Mouse (Mus musculus): ENCODE results near the gene Tnfsf13. TPM values are rescaled to one million over a fixed set of nuclear protein-coding genes. Genes with fewer than 3 reads are reported as not detected.

Gene Tnfsf13
- total RNA-seq, 2 experiments from 2014 or later = 2.1 to 3.1 TPM

DNA sequence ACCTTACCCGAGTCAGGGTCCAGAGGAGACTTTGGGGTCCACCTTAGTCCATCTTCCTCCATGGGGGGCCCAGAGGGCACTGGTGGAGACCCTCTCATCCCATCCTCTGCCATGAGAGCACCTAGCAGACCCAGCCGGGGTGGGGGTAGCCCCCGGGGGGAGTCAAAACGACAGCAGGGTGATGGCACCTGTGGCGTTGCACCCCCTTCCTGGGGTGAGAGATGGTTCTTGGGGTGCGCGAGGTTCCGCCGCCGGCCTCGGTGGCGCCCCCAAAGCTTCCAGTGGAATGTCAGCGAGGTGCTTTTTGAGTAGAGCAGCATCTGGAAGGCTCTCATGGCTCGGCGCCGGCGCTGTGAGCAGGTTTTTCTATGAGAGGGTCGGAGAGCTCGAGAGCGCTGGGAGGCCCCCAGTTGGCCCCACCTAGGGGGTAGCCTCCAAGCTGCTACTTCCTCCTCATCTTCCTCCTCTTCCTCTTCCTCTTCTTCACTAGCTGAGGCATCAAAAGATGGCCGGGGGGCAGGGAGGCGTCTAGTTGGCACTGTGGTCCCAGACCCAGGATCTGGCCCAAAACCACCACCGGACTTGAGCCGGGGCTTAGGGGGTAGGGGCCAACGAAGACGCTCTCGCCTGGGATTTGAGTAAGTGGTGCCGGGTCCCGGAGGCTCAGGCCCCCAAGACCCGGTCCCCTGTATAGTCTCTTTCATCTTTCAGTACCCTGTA, 5.3 kb downstream of the Tnfsf13 start:
- no peak for DNase-seq

DNA sequence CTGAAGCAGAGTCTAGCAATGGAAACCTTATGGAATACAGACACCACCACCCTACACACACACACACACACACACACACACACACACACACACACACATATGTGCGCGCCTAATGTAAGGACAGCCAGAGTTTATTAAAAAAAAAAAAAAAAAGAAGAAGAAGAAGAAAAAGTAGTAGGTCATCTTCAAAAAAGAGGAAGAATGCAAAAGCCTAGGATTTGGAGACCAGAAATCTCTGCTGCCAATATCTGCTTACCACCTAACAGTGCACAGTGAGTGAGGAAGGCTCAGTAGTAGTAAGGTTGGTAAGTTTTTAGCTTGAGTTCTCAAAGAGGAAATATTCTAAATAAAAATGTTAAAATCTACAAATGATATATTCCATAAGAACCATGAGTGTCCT, 6.4 kb downstream of the Tnfsf13 start:
- no peak for DNase-seq

DNA sequence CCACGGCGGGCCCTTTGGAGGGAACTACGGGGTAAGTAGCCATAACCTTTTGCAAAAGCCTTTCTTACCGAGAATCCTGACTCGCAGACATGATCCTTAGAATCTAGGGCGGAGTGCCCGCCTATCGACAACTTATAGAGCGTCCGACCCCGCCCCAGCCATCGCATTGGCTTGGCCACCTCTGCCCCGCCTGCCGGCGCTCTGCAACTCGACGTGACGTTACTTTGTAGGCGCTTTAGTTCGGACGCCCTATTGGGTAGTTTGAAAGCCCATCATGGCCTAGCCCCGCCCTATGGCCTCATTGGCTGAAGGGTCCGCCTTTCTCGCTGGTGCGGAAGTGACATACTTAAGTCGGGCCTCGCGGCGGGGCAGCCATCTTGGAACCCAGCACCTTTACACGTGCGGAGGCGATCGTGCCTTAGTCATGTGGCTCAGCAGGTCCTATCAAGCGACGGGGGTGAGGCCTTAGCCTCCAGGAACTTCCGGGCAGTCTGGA, 13.3 kb downstream of the Tnfsf13 start, which contains the start of gene Eif4a1:
Eif4a1 (minus strand) TSS at position 213 of the 496 bp plus-strand sequence.
- DNase-seq = peak; percentile 100

DNA sequence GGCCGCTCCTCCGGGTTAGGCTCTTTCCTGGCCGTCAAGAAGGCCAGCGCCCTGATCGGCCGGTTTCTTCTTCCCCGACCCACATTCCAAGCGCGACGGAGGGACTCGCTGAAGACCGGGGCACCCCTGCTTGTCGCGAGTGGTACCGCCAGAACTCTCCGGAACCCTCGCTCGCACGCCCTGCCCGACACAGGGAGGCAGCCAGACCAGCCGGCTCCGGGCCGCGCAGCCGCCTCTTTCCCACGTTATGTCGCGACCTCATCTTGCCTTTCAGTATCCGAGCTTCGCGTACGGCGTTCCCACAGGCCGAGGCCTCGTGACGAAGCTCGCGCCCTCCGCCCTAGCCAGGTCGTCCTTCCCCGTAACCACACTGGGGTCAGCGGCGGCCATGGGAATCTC, 13.9 kb downstream of the Tnfsf13 start:
- DNase-seq = no peak

DNA sequence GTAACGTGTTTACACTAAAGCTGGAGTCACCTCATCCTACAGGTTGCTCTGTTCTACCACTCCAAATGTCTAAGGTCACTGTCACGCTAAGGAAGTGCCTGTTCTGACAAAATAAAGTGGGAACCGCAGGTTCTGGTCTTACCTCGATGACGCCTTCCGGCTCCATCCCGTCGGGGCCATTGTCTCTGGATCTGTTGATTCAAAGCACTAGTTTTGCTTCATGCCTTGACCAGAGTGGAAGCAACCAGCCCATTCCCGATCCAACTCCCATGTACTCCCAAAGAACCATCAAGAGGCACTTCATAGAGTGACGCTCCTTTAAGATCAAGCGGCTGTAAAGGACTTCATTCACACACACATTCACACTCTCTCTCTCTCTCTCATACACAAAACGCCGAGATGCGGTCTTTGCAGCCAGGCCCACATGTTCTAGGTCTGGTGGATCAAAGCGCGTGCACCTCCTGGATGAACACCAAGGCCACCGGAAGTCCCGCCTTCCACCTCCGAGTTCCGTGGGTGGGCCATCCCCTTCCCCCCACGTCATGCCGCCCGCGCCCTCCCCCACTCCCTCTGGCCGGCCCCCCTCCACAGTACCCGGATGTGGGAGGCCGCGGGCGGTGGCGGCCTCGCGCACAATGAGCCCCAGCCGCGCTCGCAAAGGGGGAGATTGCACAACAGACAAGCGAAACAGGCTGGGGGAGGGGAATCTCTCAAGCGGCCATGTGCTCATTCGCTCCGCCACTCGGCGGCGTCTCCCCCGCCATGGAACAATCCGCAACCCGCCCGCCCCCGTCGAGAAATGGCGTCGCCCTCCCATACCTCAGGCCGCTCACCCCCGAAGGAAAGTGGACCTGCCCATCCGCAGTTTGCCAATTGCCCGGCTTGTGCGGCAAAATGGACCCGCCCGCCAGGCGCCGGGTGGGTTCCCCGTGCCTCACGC, 14.5 kb downstream of the Tnfsf13 start:
- DNase-seq = peak; percentile 90 to 92

DNA sequence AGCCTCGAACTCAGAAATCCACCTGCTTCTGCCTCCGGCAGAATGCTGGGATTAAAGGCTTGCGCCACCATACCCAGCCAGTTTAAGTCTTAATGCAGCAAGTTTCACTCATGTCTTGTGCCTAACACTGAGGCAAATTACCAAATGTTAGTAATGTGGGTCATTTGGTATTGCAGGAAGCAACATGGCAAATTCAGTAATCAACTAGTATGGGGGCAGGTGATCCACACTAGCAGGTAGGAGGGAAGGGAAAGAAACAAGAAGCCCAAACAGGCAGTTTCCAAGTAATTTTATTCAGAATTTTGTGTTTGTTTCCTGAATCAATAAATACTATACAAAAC, 18.9 kb downstream of the Tnfsf13 start:
- DNase-seq = no peak

DNA sequence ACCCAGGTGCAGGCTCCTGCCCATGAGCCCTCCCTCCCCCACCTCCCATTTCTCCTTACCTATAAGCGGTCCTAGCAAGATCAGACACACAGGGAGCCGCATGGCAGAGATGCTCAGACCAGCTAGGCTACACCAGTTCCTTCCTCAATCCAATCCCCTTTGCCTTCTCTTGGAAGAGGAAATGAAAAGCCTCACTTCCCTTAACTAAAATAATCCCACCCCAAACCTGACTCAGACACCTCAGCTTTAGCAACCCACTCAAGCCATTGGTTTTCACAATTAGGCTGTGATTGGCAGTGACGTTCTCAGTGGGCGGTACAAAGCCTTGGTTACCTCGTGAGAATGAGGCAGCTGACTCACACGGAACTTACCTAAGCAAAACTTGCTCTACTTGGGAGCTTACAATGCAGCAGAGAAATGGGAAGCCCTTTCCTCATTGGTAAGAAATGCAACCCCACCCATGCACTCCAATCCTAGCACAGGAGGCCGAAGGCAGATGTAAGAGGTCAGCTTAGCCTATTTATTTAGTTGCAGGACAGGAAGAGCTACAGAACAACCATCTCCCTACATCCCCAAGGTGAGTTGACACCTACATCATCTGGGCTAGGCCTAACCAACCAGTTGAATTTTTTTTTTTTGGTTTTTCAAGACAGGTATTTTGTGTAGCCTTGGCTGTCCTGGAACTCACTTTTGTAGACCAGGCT, 19.5 kb downstream of the Tnfsf13 start, which contains the start of gene Cd68:
Cd68 (minus strand) TSS at position 193 of the 704 bp plus-strand sequence.
- peak; percentile 55 to 64 for DNase-seq

DNA sequence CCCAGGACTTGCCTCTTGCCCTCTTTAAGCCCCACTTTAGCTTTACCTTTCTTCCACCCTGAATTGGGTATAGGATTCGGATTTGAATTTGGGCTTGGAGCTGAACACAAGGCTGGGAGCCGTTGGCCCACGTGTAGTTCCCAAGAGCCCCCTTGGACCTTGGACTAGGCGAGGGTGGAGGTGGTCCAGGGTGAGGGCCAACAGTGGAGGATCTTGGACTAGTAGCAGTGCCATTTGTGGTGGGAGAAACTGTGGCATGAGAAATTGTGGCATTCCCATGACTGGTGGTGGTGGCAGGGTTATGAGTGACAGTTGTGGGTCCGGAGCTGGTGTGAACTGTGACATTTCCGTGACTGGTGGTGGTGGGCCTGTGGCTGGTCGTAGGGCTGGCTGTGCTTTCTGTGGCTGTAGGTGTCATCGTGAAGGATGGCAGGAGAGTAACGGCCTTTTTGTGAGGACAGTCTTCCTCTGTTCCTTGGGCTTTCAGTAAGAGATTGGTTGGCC, 20.1 kb downstream of the Tnfsf13 start:
- DNase-seq = no peak

DNA sequence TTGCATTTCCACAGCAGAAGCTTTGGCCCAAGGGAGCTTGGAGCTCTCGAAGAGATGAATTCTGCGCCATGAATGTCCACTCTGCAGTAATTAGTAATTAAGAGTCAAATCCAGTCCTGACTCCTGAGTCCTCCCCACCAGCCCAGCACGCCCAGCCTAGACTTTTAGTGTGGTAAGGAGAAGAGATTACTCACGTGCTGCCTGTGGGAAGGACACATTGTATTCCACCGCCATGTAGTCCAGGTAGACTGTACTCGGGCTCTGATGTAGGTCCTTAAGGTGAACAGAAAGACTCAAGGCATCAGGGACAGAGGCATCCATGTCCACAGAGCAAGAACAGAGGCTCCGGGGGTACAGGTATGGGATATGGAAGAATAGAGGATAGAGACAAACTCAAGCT, 20.7 kb downstream of the Tnfsf13 start:
- DNase-seq = no peak

DNA sequence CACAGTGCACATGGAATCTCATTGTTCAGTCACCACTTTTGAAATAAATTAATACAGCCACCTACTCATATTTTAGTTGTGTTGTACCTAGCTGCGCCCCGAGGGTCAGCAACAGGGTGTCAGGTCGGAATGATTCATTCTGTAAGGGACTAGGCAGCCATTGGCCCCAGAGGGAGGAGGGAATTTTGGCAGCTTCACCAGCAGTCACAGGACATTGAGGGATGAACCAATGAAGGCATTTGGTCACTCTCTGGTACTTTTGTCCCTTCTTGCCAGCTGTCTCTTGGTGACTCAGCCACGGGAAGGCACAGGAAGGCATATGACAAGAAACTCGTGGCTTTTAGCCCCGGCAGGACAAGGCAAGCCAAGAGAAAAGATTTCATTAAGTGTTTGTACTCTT, 21.8 kb downstream of the Tnfsf13 start:
- no peak for DNase-seq

DNA sequence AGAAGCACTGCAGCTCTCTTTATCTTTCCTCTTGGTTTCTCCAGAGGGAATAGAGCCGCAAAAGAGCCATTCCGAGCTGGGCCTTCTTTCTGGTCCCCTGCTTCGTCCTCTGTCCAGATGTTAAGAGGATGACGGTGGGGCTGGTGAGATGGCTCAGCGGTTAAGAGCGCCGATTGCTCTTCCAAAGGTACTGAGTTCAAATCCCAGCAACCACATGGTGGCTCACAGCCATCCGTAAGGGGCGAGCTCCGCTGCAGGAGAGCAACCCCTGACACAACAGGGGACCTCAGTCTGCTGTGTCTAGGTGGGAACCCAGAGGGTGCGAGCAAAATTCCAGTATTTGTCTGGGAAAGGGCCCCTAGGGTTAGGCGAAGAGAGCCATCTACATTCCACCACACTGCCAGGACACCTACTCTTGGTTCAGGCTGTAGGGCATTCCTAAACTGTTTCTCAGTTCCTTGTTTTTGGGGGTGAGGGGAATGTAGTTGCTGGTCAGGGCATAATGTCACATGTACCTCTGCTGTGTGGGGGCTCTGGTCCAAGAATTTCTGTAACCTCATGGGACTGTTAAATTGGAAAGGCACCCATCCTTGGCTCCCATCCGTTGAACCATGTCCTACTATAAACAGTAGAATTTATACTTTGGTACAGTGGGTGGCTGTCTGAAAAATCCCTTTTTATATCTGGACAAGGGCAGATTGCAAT, 22.5 kb downstream of the Tnfsf13 start:
- DNase-seq = no peak

DNA sequence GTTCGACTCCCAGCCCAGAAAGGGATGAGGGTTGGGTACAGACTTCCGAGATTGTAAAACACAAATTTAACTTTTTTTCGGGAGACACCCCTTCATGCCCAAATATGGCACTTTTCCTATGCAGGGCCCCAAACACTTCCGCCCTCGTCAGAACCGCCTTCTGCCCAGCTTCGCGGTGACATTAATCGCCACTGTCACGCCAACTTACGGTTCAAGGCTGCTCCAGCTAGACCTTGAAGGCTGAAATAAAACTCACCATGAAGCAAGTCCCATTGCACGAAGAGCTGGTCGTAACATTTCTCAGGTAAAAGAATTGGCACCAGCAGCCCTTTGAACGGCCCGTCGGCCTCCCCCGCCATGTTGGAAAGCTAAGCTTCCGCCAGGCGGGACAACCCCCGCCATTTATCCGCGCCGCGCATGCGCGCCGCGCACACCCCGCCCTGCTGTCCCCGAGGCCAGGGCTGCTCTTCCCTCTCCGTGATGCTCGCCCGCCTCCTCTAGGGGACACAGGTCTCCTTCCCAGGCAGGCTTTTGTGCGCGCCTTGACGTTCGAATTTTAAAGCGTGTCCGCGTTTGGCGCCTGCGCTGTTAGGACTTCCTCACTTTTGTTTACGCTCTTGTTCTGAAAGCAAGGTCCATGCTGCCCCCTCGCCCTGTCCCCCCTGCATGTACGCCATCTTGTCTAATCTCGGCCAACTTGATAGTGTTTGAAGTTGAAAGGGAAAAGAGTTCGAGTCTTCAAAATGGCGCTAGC, 23.2 kb downstream of the Tnfsf13 start, which contains the start of gene Mpdu1:
Mpdu1 (minus strand) TSS at position 430 of the 754 bp plus-strand sequence.
- DNase-seq = peak; percentile 94 to 95

DNA sequence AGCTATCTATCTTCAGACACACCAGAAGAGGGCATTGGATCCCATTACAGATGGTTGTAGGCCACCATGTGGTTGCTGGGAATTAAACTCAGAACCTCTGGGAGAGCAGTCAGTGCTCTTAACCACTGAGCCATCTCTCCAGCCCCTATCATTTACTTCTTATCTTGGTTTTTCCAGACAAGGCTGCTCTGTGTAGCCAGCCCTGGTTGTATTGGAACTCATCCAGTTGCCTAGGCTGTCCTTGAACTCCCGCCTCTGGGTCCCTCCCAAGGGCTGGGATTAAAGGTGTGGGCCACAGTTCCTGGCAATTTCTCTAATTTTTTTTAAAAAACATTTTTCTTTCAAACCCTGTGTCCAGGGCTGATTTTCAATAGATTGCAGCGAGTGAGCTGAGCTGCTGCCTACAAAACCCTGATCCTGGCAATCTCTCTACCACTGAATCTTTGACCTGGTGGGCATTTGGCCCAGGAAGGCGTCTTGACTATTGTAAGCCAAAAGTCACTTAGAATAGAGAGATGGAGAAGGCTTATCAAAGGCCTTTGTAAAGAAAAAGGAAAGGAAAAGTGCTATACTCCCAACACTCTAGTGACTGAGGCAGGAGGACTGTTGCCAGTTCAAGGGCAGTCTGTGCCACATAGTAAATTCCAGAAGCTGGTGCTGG, 24.2 kb downstream of the Tnfsf13 start:
- no peak for DNase-seq

DNA sequence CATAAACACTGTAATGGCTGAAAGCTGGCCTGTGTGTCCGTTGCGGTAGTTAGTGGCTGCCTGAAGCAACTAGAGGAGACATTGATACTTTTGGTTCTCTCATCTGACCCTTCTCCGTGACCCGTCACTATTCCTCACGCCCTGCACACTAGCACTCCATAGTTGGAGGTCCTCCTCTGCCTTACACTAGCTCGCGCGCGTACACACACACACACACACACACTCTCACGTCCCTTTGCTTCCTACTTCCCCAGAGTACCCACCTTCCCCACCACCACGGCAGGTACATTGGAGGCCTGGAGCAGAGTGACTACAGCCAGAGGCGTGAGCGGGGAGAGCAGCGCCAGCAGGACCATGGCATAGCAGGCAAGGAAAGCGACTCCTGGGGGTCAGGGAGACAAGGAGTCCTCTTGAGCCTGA, 28.1 kb downstream of the Tnfsf13 start:
- no peak for DNase-seq

DNA sequence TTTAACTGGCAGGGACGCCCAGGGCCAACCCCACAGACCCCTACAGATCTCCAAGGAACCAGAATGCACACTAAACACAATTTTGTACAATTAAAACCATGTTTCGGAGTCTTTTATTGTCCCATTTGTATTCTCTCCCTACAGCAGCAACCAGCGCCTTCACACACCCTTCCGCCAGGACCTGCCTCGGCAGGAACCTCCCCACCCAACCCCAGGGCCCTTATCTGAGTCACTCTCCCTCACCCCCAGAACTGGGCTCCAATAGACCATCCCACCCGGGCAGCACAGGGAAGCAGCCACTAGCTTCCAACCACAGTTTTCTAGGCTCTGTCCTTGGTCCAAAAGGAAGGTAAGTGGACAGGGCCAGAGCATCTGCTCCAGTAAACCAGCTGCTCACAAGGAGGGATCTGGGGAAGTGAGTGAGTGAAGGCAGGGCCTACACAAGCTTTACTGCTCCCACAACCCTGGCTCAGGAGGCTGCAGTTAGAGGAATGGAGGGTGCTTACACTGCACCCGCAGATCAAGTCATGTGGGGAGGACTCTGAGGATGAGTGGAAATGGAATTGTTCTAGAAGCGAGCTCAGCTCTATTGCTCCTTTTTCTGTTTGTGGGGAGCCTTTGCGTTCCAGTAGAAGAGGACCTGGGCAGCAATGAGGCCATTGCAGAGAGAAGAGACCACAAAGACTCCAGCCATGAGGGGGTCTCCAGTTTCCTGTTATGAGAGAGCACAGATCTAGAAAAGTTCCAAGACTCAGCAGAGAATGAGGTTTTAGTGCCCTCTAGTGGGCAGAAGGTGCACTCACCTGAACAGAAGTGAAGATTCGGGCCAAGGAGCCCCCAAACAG, 28.7 kb downstream of the Tnfsf13 start:
- DNase-seq = no peak

DNA sequence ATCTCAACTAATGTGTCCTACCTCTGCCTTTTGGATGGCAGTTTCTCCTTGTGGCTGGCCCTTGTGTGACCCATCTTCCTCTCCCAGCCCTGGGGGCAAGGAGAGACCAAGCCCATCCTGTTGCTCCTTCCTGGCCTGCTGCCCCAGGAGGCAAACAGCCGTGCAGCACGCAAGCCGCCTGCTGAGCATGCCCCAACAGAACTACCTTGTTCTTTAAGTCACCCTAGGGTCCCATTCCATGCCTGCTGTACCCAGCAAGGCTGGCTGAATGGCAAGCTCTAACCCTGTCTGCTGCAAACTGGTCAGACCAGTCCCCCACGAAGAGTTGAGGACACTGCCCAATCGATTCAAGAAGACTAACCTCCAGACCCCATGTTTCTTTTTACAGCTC, 29.5 kb downstream of the Tnfsf13 start:
- DNase-seq = no peak

DNA sequence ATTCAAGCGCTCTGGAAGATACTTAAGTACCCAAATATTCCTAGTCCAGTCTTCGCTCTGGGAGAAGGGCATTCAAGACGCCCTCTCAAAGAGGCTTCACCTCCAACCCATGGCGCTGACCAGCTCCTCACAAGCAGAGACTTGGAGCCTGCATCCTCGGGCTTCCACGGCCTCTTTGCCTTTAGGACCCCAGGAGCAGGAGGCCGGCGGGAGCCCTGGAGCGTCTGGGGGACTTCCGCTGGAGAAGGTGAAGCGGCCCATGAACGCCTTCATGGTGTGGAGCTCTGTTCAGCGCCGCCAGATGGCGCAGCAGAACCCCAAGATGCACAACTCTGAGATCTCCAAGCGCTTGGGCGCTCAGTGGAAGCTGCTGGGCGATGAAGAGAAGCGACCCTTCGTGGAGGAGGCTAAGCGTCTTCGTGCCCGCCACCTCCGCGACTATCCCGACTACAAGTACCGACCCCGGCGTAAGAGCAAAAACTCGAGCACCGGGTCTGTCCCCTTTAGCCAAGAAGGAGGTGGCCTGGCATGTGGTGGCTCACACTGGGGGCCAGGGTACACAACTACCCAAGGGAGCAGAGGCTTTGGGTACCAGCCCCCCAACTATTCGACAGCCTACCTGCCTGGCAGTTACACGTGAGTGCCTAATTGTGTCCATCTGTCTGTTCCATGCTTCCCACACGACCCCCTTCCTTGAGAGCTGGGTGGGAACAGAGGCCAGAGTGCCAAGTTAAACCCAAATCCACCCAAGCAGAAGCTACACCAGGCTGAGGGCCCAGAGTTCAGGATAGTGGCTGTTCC, 30.1 kb downstream of the Tnfsf13 start, which contains the start of gene Sox15:
Sox15 (plus strand) TSS at position 51 of the 801 bp plus-strand sequence.
- peak; percentile 69 to 74 for DNase-seq

DNA sequence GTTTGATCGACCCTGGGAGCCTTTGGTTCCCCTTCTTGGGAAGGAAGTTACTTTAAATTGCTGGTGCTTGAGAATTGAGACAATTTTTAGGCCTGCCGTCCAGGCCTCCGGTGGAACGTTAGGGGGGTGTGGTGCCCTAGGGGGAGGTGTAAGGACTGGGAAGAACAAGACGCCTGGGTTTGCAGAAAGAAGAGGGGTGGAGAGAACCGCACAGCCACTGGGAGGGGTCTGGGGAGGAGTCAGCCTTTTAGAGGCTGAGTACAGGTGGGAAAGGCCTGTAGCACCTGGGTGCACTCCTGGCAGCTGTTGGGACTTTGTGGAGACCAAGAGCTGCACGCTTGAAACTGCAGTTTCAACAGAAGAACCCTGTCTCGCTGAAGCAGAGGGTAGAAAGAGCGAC, 30.8 kb downstream of the Tnfsf13 start:
- DNase-seq = no peak
